Mouse (Mus musculus) lung, postnatal 10 days (tissue): ENCODE data around the gene Igflr1.

Source experiments
- DNase-seq: peaks from one replicate; pipeline ENCODE4 v3.0.0; 2021

The Igflr1 gene

GRCm38 (mm10) chr7:30614454-30614853 lies 49.2 kb downstream of the Igflr1 start:
- no peak for DNase-seq

DNA sequence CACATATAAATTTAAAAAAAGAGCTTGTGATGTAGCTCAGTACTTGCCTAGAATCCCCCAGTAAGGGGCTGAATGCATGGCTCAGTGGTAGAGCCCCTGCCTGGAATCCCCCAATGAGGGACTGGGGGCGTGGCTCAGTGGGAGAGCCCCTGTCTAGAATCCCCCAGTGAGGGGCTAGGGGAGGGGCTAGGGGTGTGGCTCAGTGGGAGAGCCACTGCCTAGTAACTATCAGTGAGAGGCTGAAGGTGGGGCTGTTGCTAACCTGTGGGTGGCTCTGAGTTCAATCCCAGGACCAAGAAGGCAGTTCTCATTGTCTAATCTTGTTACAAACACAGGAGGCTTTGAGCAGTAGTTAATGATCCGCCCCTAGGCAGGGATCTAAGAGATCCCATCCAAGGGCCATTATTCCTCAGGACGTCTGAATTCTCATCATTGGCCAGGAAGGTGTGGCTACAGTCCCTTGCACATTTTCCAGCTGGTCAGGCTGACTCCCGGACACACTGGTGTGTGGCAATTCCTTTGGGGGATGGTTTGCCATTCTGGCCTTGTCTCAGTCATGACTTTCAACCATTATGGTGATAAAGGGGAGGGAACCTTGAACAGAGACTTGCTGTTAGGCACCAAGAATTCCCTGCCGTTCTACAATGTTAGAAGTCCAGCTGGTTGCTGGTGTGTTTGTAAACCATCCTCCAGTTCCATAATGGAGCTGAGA lies 50.0 kb downstream of the Igflr1 start:
- no peak for DNase-seq
